Mouse (Mus musculus): ENCODE measurements around the gene Nf2.

- TF ChIP-seq CTCF (IDR thresholded peaks at IDR 0.05; ENCODE audit: control insufficient read depth, insufficient read depth, insufficient replicate concordance, low read depth, low read length) (no peak), POLR2A (IDR thresholded peaks at IDR 0.05; ENCODE audit: control insufficient read depth, low read depth, low read length) (no peak)
Observed at GRCm38 (mm10) chr11:4823655-4824312, 25.6 kb downstream of the Nf2 start.
